ENCODE assay signal across 8 mouse cellular contexts in the genomic region with DNA sequence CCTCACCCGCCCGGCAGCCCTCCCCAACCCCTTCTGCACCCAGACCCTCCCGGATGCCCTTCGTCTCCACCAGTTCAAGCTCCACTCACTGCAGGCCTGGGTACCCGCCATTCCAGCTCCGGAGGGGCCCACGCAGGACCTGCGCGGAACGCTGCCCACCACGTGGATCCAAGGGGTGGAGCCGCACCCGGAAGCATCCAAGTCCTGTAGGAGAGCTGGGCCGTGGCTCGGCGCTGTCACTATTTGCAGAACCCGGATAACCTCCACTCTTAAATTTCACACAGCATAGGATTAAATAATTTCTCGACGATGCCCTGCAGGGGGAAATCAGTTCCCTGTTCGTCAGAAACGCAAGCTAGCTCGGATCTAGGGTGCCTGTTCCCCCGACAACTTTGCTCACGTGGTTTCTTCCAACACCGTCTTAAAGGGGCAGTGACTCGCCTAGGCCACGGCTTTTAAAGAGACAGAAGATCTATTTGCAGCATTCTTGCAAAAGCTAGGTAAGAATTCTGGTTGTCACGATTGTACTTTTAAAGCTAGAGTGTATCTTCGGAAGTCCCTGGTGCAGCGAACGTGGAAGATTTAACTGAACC. TPM values are rescaled to one million over a fixed set of nuclear protein-coding genes. Genes with fewer than 3 reads are reported as not detected.
A peak's percentile ranks its signal among the peaks of the same experiment; 100 is the strongest.
DNase-seq lines count a peak whose midpoint lies in the region; ATAC-seq lines count a peak whose summit lies in the region.

Gene Cd3eap, minus strand, starts transcription at position 185 of the 593 bp plus-strand sequence.
Gene Ppp1r13l, plus strand, starts transcription at position 451 of the 593 bp plus-strand sequence.

- peak within 1 kb of the TSS; percentile 68 for H3K9ac ChIP-seq in hindbrain, embryonic 15.5 days

- peak; percentile 70 for DNase-seq in WW6 (ENCODE audit: low read depth, low spot score)
- DNase-seq in cerebellum, postnatal 25 days, result peak; percentile 91 to 92
- DNase-seq in frontal cortex, postnatal 36 days (ENCODE audit: low spot score in 2 of 2), result peak; percentile 91 to 92
- peak; percentile 89 to 90 for DNase-seq in layer of hippocampus, postnatal 36 days
- DNase-seq in lung, postnatal 25 days (ENCODE audit: low spot score), result peak; percentile 84
- DNase-seq in retina, postnatal 1 day, result peak; percentile 95
- peak; percentile 88 for DNase-seq in thymus, postnatal 4 days

- ATAC-seq in hindbrain, embryonic 15.5 days (ENCODE audit: low FRiP score, low read depth), result peak; percentile 87

- H3K4me2 ChIP-seq in hindbrain, embryonic 15.5 days, result peak within 1 kb of the TSS; percentile 96

- peaks cover 15% of the 10 kb centered on the region for H3K27me3 ChIP-seq in hindbrain, embryonic 15.5 days

- peaks cover 34% of the 10 kb centered on the region for H3K4me1 ChIP-seq in hindbrain, embryonic 15.5 days (replicated peaks)

- 0% methylated on average over 31 of the region's 31 CpGs for WGBS in hindbrain, embryonic 15.5 days

- H3K36me3 ChIP-seq in hindbrain, embryonic 15.5 days, result peaks cover 25% of the 10 kb centered on the region

- no peaks in the 10 kb centered on the region for H3K9me3 ChIP-seq in hindbrain, embryonic 15.5 days

- H3K4me3 ChIP-seq in hindbrain, embryonic 15.5 days, result peak within 1 kb of the TSS; percentile 82

- peak within 1 kb of the TSS; percentile 46 for H3K27ac ChIP-seq in hindbrain, embryonic 15.5 days (replicated peaks)

RNA-seq across cellular contexts. Expression of gene Cd3eap, which starts in this region (rescaled TPM):
- polyA plus RNA-seq in hindbrain, embryonic 15.5 days (2015; fragmentation: Nextera tagmentation; extraction: Ambion mirVana), result 21.2 and 22.5 TPM in 2 replicates
- total RNA-seq in layer of hippocampus, postnatal 36 days (2021), result 10 to 100 TPM; 17.6 to 19.4 TPM

RNA-seq across cellular contexts. Expression of gene Ppp1r13l, which starts in this region (rescaled TPM):
- 2.6 and 3.0 TPM in 2 replicates for polyA plus RNA-seq in hindbrain, embryonic 15.5 days (2015; fragmentation: Nextera tagmentation; extraction: Ambion mirVana)
- 1 to 10 TPM; 6.0 to 7.0 TPM for total RNA-seq in layer of hippocampus, postnatal 36 days (2021)

Comparison
In these comparisons a context has a peak if more than half of its experiments do, and no peak if none do; other contexts are left out.
1. Peak in every context shown above with its lines: DNase-seq, ATAC-seq, H3K4me3 ChIP-seq and H3K27ac ChIP-seq.